Mouse (Mus musculus) gastrocnemius, postnatal 25 days (tissue): ENCODE data around the gene Ranbp9. TPM values are rescaled to one million over a fixed set of nuclear protein-coding genes. Genes with fewer than 3 reads are reported as not detected.

Experiments
- DNase-seq: peaks from one replicate; pipeline ENCODE4 v3.0.0; 2022
- total RNA-seq, 2 experiments: library from RNA; stranded (reverse); gene quantifications; 1 replicate in 1 of 2; 2 replicates in 1 of 2; pipeline ENCODE4 v1.2.3; 2021

The Ranbp9 gene
- total RNA-seq, 2 experiments from 2014 or later: 34.0 to 38.1 TPM

- DNase-seq: no peak
These were observed 118.7 kb downstream of the Ranbp9 start for GRCm38 (mm10) chr13:43362353-43362752.

- DNase-seq: no peak
These were observed 120.5 kb downstream of the Ranbp9 start for GRCm38 (mm10) chr13:43360534-43360933.

DNA sequence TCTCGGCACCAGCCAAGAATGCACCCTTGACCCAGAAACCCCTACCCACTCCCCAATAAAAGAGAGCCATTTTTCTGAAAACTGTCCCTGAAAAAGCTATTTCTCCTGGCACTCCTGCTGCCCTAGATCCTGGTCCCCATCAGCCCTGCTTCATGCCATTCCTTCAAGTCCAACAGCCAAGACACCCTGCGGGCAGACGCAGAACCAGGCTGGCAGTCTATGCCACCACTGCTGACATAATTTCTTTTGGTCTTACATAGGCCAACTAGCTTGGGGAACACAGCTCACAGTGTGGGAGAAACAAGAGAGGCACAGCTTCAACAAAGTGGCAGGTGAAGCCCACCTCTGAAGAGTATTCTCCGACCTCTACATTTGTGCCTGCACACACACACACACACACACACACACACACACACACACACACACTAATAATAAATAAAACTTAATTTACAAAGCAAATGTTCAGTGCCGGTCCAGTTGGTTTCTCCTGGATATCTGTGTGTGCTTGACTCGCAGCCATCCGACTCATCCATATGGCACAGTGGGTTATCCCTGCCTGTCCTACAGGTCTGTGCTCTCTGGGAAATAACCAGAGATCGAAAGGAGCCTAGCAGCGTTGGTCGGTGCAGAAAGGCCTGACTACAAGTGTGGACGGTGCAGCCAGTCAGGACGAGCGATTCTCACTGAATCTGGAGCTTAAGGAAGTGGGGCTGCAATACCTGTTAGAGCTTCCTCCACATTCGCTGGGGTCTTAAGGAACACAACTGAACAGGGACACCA lies 124.5 kb downstream of the Ranbp9 start:
- no peak for DNase-seq

DNA sequence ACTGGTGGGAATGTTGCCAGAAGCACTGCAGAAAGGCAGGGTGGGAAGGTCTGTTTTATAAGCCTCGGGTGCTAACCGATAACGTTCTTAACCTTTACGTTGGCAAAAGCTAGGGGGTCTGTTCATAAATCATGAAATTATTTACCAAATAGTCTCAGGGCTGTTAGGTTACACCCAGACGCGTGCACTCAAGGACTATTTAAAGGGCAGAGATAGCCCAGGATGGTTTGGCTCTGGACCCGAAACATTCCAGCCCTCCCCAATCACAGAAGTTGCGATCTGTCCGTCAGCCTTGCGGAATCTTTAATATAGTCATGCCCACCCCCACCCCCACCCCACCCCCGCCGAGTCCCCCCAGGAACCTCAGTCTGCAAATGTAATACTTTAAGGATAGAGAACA lies 126.7 kb downstream of the Ranbp9 start:
- DNase-seq: no peak

DNA sequence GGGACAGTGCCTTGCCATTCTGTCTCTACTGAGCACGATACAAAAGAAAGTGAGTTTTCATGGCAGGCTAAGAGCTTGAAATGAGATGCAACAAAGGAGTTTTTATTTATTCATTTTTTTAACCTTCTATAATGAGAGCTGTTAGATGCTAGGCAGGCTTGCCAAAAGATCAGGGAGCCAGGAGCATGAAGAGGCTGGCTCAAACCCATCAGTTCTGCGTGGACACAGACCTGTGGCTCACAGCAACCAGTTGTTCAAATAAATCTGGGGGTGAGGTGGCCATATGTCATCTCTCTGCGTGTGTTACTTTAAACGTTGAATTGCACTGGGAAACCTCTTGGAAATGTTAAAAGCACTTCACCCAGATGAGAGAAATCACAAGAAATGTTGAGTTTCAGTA lies 127.7 kb downstream of the Ranbp9 start:
- no peak for DNase-seq

Other genes with a start within 250 kb of the Ranbp9 start
- 1 to 10 TPM; 5.6 to 6.5 TPM for gene Gfod1, start 177.1 kb downstream of the Ranbp9 start, total RNA-seq
- gene Sirt5, start 115.8 kb downstream of the Ranbp9 start, total RNA-seq: 10 to 100 TPM; 16.3 to 21.4 TPM
- 100 to 1,000 TPM; 108 to 109 TPM for gene Nol7, start 82.9 kb downstream of the Ranbp9 start, total RNA-seq
- gene Mcur1, start 78.9 kb upstream of the Ranbp9 start, total RNA-seq: 10 to 100 TPM; 26.5 to 28.7 TPM
- under 1 TPM in 1 of 2 experiments, not detected in 1; 0.11 TPM for gene Rnf182, start 134.4 kb upstream of the Ranbp9 start, total RNA-seq